Mouse (Mus musculus): ENCODE measurements around the gene Boll. TPM values are rescaled to one million over a fixed set of nuclear protein-coding genes. Genes with fewer than 3 reads are reported as not detected.
A peak's percentile ranks its signal among the peaks of the same experiment; 100 is the strongest.

The Boll gene
- total and polyA plus RNA-seq, 2 experiments from 2014 or later, result 0.49 TPM; not detected in 1

DNA sequence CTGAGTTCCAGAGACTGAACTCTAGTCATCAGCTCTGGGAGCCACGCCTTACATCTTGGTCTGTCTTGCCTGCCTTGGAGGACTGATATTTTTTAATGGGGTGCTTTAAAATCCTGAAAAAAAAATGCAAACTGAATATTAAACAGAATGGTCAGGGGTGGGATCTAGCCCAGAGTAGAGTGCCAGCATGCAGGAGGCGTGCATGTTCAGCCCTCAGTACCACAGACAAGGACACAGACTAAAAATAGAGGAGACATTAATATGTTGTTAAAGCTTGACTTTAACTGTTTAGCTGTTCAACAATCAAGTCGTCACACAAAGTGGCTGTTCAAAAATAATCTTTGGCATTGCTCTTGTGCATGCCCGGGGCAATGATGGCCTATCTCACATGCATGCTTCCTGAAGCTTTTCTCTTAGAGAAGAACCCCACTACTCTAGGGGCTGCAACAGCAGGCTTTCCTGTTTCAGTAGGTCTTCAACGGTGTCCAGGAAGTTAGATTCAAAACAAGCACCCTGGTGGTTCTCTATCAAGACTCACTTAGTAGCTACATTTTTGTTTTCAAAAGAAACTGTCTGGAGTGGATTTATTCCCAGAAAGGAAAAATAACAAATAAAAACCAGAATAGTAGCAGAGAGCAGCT is 154.6 kb downstream of the Boll start:
- H3K9ac ChIP-seq (replicated peaks; ENCODE audit: low read length, poor library complexity, severe bottlenecking), result no peak overlapping the region
- WGBS, result 78% methylated on average over 5 of the region's 5 CpGs
- H3K4me1 ChIP-seq (ENCODE audit: insufficient read depth, low read length), result no peaks in the 10 kb centered on the region
- TF ChIP-seq CTCF (IDR thresholded peaks at IDR 0.05), result no peak
- no peak overlapping the region for H3K4me2 ChIP-seq (ENCODE audit: low read depth, low read length, poor library complexity, severe bottlenecking)
- DNase-seq (ENCODE audit: low spot score) (no peak), ATAC-seq (ENCODE audit: low FRiP score) (no peak)
- no peak overlapping the region for H3K27ac ChIP-seq (ENCODE audit: low read depth, low read length)
- H3K36me3 ChIP-seq (ENCODE audit: insufficient read depth, low read length), result no peaks in the 10 kb centered on the region
- no peaks in the 10 kb centered on the region for H3K27me3 ChIP-seq (ENCODE audit: insufficient read depth, low read length)
- no peak overlapping the region for H3K4me3 ChIP-seq (ENCODE audit: low read depth, low read length)
- no peaks in the 10 kb centered on the region for H3K9me3 ChIP-seq (ENCODE audit: low read length)

DNA sequence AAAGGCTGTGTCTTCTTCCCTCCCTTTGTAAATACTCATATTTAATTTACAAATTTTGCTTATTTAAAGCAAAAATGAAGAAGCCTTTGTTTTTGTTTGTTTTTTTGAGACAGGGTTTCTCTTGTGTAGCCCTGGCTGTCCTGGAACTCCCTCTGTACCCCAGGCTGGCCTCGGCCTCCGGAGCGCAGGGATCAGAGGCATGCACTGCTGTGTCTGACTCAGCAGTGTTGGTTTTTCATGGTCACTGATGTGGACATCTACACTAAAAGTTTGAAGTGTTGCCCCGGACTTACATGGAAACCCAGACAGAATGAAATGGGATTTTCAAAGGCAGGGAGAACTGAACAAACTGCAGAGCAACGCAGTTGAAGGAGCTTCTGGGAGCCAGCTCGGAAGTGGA is 155.7 kb downstream of the Boll start:
- TF ChIP-seq CTCF (IDR thresholded peaks at IDR 0.05), result no peak
- Histone ChIP-seq H3K27me3 (ENCODE audit: insufficient read depth, low read length) (no peaks in the 10 kb centered on the region), H3K36me3 (ENCODE audit: insufficient read depth, low read length) (no peaks in the 10 kb centered on the region), H3K27ac (ENCODE audit: low read depth, low read length) (no peak overlapping the region), H3K4me2 (ENCODE audit: low read depth, low read length, poor library complexity, severe bottlenecking) (no peak overlapping the region), H3K9me3 (ENCODE audit: low read length) (no peaks in the 10 kb centered on the region), H3K4me3 (ENCODE audit: low read depth, low read length) (no peak overlapping the region), H3K4me1 (ENCODE audit: insufficient read depth, low read length) (no peaks in the 10 kb centered on the region), H3K9ac (replicated peaks; ENCODE audit: low read length, poor library complexity, severe bottlenecking) (no peak overlapping the region)
- WGBS, result 89% methylated on average over 6 of the region's 6 CpGs
- DNase-seq (ENCODE audit: low spot score), result no peak
- ATAC-seq (ENCODE audit: low FRiP score), result no peak

GRCm38 (mm10) chr1:55205808-55206327 is 157.4 kb downstream of the Boll start:
- no peak for DNase-seq (ENCODE audit: low spot score)
- no peak overlapping the region for H3K9ac ChIP-seq (replicated peaks; ENCODE audit: low read length, poor library complexity, severe bottlenecking)
- H3K27me3 ChIP-seq (ENCODE audit: insufficient read depth, low read length), result no peaks in the 10 kb centered on the region
- ATAC-seq (ENCODE audit: low FRiP score), result no peak
- no peaks in the 10 kb centered on the region for H3K9me3 ChIP-seq (ENCODE audit: low read length)
- H3K4me3 ChIP-seq (ENCODE audit: low read depth, low read length), result no peak overlapping the region
- no peak overlapping the region for H3K4me2 ChIP-seq (ENCODE audit: low read depth, low read length, poor library complexity, severe bottlenecking)
- H3K27ac ChIP-seq (ENCODE audit: low read depth, low read length), result no peak overlapping the region
- 32% methylated on average over 5 of the region's 5 CpGs for WGBS
- no peaks in the 10 kb centered on the region for H3K4me1 ChIP-seq (ENCODE audit: insufficient read depth, low read length)
- no peaks in the 10 kb centered on the region for H3K36me3 ChIP-seq (ENCODE audit: insufficient read depth, low read length)
- TF ChIP-seq CTCF (IDR thresholded peaks at IDR 0.05), result no peak

DNA sequence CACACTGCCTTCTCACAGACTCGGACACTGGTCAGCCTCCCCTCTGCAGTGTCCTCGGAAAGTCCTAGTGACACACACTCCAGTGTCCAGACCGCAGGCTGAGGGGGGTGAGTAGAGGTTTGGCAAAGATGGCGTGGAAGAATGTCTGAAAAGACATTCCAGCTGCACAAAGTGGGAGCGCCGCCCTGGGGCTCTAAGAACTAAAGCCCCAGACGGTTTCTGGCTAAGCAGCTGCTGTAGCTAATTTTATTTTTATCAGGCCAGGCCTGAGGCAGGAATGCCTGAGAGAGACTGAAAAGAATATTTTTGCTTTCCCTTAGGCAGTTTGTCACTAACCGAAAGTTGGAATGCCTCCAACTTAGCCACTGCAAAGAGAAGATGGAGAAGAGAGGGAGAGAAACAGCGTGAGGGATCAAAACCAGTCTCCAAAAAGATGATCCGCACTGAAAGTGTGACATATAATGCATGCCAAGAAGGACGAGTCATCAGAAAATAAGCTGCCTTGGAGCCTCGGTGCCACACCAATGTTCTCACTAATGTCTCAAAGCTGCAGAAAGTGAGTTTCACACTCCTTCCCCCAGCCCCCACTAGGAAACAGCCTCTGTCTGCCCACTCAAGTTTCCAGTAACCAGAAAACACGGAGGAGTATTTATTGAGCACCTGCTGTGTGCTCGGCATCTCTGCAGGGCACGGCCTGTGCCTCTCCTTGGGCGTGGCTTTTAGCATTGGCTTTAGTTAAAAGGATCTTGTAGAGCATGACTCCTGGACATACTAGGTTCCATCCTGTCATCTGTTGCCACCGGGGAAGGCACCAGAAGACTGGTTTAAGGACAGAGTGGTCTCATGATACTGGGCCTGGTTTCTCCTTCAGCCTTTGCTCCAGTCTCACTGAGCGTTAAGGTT is 161.2 kb downstream of the Boll start:
- no peaks in the 10 kb centered on the region for H3K4me1 ChIP-seq (ENCODE audit: insufficient read depth, low read length)
- no peaks in the 10 kb centered on the region for H3K36me3 ChIP-seq (ENCODE audit: insufficient read depth, low read length)
- no peaks in the 10 kb centered on the region for H3K9me3 ChIP-seq (ENCODE audit: low read length)
- TF ChIP-seq CTCF (IDR thresholded peaks at IDR 0.05), result no peak
- no peak overlapping the region for H3K4me3 ChIP-seq (ENCODE audit: low read depth, low read length)
- ATAC-seq (ENCODE audit: low FRiP score) (peak; percentile 63), DNase-seq (ENCODE audit: low spot score) (peak; percentile 55)
- no peak overlapping the region for H3K4me2 ChIP-seq (ENCODE audit: low read depth, low read length, poor library complexity, severe bottlenecking)
- H3K27ac ChIP-seq (ENCODE audit: low read depth, low read length), result peak overlapping the region; percentile 43; the same call in 1 of the 2 replicates
- no peaks in the 10 kb centered on the region for H3K27me3 ChIP-seq (ENCODE audit: insufficient read depth, low read length)
- WGBS, result 41% methylated on average over 18 of the region's 18 CpGs
- H3K9ac ChIP-seq (replicated peaks; ENCODE audit: low read length, poor library complexity, severe bottlenecking), result no peak overlapping the region

DNA sequence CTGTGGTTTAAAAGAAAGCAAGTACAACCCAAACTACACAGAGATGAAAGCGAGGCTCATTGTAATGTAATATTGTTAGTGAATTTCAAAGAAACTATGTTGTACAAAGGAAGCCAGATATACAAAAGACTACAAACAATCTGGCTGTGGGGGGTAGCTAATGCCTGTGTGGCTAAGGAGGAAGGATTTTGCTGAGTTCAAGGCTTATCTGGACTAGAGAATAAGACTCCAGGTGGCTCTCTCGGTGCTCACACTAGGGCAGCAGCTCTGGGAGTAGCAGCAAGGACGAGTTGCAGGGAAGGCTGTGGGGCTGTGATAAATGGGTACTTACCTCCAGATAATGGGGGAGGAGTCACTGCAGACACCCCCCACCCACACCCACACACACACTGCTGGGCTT is 164.6 kb downstream of the Boll start:
- TF ChIP-seq CTCF (IDR thresholded peaks at IDR 0.05), result no peak
- Histone ChIP-seq H3K9ac (replicated peaks; ENCODE audit: low read length, poor library complexity, severe bottlenecking) (no peak overlapping the region), H3K4me3 (ENCODE audit: low read depth, low read length) (no peak overlapping the region), H3K4me2 (ENCODE audit: low read depth, low read length, poor library complexity, severe bottlenecking) (no peak overlapping the region), H3K4me1 (ENCODE audit: insufficient read depth, low read length) (no peaks in the 10 kb centered on the region), H3K27me3 (ENCODE audit: insufficient read depth, low read length) (no peaks in the 10 kb centered on the region), H3K27ac (ENCODE audit: low read depth, low read length) (no peak overlapping the region), H3K36me3 (ENCODE audit: insufficient read depth, low read length) (no peaks in the 10 kb centered on the region), H3K9me3 (ENCODE audit: low read length) (no peaks in the 10 kb centered on the region)
- ATAC-seq (ENCODE audit: low FRiP score) (no peak), DNase-seq (ENCODE audit: low spot score) (no peak)
- WGBS, result 10% methylated on average over 3 of the region's 3 CpGs

Other genes with a start within 250 kb of the Boll start
- gene Mob4, start 232.2 kb downstream of the Boll start, total RNA-seq (2014; rRNA removed), result 80.9 and 83.8 TPM in 2 replicates
- gene Mob4, start 232.2 kb downstream of the Boll start, polyA plus RNA-seq (2015; fragmentation: Nextera tagmentation; extraction: Ambion mirVana), result 126 and 143 TPM in 2 replicates
- gene Rftn2, start 136.7 kb downstream of the Boll start, total RNA-seq (2014; rRNA removed), result 10.4 and 10.9 TPM in 2 replicates
- gene Rftn2, start 136.7 kb downstream of the Boll start, polyA plus RNA-seq (2015; fragmentation: Nextera tagmentation; extraction: Ambion mirVana), result 11.4 and 12.0 TPM in 2 replicates
- gene Mars2, start 126.3 kb downstream of the Boll start, total RNA-seq (2014; rRNA removed), result 11.6 and 14.4 TPM in 2 replicates
- gene Mars2, start 126.3 kb downstream of the Boll start, polyA plus RNA-seq (2015; fragmentation: Nextera tagmentation; extraction: Ambion mirVana), result 2.4 and 2.5 TPM in 2 replicates
- 8.9 and 9.4 TPM in 2 replicates for gene Plcl1, start 42.5 kb upstream of the Boll start, total RNA-seq (2014; rRNA removed)
- gene Plcl1, start 42.5 kb upstream of the Boll start, polyA plus RNA-seq (2015; fragmentation: Nextera tagmentation; extraction: Ambion mirVana), result 2.7 and 3.9 TPM in 2 replicates